Mouse (Mus musculus): ENCODE measurements around the gene Cpeb4.
"Not testable (repeated sequence)": the region's sequence is repeated elsewhere in the genome, so short reads cannot be mapped to it uniquely, and the experiment has no call there.

Gene Cpeb4

GRCm38 (mm10) chr11:31980089-31980488 is 108.1 kb downstream of the Cpeb4 start:
- not testable (repeated sequence) for DNase-seq

GRCm38 (mm10) chr11:31981830-31982229 is 109.8 kb downstream of the Cpeb4 start:
- DNase-seq: no peak

GRCm38 (mm10) chr11:31982247-31982943 is 110.4 kb downstream of the Cpeb4 start:
- DNase-seq: not testable (repeated sequence)

DNA sequence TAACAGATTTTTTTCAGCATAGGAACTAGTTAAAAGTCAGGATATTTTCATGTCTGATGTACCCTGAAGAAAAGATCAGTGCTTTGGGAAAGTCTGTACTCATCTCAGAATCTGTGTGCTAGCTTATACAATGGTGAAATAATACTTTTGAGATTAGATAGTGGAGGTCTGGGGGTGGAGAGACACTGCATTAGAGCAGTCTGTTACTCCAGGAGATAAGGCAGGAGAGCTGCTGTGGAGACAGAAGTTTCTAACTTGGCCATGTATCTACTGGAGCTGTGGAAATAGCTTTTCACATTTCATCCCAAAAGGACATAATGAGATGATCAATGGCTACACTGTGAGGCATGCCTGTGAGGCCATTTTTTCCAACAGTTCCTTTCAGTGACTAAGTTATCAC is 111.2 kb downstream of the Cpeb4 start:
- no peak for DNase-seq

- DNase-seq: no peak
Observed at GRCm38 (mm10) chr11:31984786-31985185, 112.8 kb downstream of the Cpeb4 start.

Measured in kidney, adult 9 months (tissue).